Mouse (Mus musculus) gastrocnemius, postnatal 10 days (tissue): ENCODE data around the gene Gatad2a. TPM values are rescaled to one million over a fixed set of nuclear protein-coding genes. Genes with fewer than 3 reads are reported as not detected.

Source experiments
- DNase-seq: peaks from one replicate; pipeline ENCODE4 v3.0.0; 2021; ENCODE audit warnings: mixed read lengths
- total RNA-seq, 2 experiments: library from RNA; stranded (reverse); gene quantifications; 2 replicates each; pipeline ENCODE4 v1.2.3; 2021

Gatad2a gene
- total RNA-seq, 2 experiments from 2014 or later: 40.4 to 46.5 TPM

DNA sequence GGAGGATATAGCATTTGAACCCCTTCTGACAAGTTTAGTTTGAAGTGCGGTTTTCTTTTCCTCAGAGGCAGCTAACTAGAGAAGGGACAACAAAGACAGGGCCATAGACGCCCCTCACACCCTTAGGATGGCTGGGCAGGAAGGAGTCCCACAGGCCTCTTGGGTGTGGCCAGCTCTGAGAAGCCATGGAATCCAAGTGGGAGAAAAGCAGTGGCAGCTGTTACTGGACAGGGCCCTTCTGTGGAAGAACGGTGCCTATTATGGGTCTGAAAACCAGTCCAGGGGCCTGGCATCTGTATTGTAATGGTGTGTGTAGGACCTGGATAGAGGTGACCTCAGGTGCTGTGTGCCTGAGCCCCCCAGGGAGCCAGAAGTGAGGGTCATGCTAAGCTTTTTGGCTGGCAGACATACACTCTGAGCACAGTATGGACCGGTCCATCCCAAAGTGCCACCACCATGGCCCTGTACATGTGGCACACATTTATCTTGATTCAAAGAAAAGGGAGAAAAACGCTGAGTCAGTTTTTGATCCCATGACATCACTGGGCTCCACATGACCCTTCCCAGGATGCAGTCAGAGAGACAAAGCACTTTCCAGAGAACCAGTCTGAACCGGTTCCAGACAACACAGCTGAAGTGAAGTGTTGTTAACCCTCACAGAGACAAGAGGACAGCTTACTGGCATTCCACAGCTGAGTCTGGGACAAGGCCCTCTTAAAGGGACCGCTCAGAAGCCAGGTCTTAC lies 60.0 kb downstream of the Gatad2a start:
- no peak for DNase-seq

DNA sequence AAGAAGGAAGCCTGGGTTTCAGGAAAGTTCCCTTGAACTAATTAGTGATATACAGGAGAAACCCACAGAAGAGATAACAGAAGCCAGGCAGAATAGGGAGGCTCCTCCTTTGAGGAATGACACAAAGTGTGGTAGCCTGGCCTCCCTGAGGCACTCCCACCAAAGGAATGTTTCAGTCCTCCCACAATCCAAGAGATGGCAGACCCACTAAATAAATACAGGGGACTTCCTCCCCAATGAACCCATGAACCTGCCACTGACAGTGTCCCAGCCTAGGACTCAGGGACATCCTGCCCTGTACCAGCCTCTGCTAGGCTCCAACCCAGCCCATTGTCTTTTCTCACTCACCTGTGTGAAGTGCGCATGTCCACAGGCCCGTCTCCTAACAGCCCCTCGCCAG lies 60.8 kb downstream of the Gatad2a start:
- no peak for DNase-seq

DNA sequence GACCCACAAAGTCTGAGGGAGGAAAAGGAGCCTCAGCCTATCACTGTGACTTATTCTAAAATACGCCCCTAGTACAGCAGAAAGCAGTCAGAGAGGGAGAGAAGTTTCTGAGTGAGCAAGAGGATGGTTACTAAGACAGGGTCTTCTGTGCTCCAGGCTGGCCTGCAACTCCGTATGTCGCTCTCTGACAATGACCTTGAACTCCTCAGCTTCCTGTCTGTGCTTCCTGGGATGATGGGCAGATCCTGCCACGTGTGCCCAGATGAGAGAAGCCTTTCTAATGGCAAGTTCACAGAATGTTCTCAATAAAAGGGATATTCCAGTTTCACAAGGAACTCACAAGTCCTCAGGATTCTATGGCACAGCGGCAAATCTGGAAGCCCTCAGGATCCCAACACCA lies 61.6 kb downstream of the Gatad2a start:
- no peak for DNase-seq

DNA sequence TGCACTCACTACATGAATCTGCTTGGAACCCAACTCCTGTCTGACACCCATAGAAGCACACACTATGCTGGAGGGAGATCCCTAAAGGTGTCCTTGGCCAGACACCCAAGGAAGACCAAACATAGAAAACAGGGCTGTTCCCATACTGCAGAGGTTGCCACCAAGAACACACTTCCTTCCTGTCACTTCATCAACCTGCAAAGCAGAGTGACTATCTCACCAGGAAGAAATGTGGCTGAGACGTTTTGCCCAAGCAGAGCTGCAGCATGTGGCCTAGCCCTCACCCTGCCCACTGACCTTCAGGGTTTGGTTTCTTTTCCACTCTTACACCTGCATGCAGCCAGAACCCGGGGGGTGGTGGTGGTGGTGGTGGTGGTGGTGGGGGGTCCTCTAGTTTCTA lies 62.4 kb downstream of the Gatad2a start:
- no peak for DNase-seq

DNA sequence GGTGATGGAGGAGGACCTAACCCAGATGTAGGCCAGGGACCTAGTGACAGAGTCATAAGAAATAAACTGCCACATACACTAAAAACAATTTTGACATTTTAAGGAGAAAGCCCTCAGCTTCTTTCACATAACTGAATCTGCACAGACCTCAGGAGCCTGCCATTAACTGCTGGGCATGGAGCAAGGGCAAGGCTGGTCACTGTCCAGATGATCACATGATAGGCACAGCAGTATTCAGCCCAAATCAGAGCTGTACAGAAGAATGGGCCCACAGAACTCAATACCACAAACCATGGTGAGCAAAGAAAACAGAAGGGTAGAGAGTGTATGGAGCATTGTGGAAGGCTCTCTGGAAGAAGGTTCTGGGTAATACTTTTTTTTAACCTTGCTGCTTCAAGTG lies 69.3 kb downstream of the Gatad2a start:
- no peak for DNase-seq

DNA sequence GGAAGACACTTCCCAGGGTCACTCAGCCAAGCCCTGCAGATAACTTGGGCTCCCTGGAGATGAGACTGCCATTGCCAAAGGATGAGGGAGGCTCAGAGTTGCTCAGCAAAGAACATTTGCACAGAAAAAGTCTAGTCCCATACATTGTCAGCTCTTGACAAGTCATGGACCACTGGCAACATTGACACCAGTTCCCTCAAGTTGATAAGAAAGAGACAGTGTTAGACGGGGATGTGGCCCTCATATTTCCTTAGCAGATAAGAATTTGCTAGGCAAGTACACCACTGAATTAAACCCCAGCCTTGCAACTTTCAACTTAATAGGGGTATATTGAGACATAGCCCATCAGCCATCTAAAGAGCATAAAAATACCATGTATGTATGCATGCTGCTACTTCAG lies 72.2 kb downstream of the Gatad2a start:
- no peak for DNase-seq

DNA sequence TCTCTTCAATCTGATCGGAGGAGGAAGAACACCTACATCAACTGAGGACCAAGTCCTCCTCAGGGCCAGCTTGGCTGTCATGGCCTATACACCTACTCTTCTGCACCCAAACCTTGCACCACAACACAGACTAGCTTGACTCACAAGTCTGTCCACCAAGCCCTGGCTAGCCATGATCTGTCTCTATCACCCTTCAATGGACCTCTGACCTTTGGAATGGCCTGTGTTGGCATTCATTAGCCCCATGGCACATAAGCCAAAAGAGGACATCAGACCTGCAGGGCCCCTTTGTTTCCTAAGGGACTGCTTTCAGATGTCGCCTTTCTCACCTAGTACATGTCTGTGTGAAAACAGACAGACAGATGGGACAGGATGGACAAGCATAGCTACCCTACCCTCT lies 75.0 kb downstream of the Gatad2a start:
- no peak for DNase-seq

DNA sequence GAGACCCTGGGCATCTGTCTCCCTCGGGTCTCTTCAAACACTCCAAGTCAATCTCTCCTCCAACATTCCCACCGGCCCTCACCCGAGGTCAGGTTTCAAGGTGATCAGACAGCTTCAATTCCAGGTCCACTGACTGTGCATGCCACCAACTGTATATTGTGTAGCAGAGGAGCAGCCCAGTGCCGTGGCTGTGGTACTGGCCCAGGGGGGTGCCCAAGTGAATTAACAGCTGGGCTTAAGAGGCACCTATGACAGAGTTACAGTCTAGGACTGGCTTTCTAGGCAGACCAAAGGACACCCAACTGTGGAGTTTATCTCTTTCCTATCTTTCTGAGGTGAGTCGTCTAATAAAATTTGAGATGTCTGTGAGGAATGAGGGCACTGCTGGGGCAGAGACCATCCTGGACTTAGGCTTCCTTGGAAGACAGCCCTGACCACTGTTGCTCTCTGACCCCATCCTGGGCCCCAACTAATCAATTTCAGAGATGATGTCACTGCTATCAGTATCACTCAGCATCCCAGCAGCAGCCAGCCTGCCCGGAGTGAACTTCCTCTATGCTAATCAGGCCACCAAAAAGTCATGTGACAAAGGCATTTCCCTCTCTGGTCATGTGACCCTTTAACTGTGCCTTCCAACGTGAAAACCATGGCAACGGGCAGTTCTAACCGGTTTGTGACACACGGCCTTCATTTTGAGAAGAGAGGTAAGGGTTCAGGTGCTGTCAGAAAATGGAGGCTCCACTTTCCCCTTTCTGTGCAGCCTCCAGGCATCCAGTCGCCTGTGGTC lies 76.1 kb downstream of the Gatad2a start:
- no peak for DNase-seq

DNA sequence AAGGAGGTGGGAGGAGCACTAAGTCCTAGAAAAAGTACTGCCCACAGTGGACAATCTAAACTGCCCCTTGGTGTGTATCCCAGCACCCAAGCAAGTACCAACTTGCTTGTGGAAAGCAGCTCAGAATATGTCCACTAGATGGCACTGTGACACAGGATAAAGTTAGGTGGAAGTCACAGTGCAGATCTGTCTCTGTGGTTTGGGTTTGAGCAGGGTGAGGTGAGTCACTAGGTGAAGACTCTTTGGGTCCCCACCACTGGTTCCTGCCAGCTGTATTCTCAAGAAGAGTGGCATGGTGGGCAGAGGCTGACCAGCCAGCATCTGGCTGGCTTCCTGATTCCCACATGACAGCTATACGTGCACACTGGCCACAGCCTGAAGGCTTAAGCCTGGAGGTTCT lies 77.2 kb downstream of the Gatad2a start:
- peak; percentile 59 for DNase-seq

DNA sequence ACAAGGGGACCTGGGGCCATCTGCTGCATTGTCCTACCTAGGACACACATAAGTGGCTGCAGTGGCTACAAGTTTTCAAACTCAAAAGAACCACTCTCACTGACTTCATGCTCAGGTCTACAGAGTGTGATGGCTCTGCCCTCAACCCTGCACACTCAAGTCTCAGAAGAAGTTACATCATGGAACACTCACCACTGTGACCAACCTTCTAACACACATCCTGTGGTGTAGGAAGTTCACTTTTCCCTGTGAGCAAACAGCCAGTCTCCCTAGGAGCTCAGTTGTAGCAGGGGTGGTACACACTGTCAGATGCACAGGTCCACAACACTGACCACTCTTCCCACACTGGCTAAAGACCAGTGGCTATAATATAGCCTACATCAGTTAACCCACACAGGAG lies 77.7 kb downstream of the Gatad2a start:
- no peak for DNase-seq

DNA sequence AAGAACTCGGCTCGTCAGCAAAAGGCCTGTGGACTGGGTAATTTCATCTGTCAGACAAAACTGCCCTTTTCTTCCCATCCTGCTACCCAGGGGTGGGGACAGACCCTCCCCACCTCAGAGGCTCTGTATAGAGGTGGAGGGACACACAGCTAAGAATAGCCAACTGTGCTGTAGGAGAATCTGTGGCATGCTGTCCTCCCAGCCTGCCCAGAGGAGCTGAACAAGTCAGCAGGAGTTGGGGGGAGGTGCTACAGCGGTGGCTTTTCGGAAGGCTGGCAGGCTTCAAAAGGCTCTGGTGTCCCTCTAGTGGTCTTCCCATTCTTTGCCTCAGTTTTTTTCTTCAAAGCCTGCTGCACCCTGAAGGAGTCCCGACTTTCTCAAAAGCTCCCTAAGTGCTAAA lies 80.4 kb downstream of the Gatad2a start:
- DNase-seq: no peak

DNA sequence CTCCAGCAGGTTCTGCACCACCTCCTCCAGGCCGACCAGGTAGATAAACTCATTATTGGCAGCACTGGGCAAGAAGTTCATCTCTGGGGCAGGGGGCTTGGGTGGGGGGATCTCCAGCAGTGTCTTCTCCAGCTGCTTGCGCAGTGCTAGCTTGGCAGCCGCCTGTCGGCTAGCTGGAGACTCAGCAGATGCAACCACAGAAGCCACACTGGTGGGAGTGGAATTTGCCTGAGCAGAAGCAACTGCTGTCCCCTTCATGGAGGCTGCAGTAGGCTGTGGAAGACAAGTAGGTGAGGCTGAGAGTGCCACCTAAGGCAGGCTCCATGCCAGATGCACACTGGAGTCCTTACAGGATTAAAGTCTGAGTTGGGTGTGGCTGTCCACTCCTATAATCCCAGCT lies 81.7 kb downstream of the Gatad2a start:
- DNase-seq: no peak

DNA sequence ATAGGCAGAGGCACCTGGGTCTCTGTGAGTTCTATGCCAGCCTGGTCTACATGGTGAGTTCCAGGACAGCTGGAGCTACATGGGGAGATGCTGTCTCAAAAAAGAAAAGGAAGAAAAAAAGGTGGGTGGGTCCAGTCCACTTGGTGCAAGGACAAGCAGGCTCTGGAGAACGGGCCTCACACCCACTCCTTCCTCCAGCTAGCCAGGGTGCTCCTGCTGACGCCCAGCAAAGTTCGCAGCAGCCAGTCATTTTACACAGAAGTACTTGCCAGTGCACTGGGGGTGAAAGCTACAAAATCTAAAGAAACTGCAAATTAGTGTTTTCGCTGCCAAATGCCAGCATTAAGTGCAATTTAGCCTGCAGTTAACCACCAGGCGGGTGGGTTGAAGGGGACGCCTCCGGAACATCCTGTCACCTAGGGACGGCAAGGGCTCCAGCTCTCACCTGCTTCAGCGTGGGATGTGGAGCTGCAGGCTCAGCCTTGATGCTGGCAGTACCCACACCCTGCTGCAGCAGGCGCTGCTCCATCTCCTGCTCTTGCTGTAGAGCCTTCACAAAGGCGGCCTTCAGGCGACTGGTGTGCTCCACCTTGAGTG lies 83.6 kb downstream of the Gatad2a start:
- no peak for DNase-seq

DNA sequence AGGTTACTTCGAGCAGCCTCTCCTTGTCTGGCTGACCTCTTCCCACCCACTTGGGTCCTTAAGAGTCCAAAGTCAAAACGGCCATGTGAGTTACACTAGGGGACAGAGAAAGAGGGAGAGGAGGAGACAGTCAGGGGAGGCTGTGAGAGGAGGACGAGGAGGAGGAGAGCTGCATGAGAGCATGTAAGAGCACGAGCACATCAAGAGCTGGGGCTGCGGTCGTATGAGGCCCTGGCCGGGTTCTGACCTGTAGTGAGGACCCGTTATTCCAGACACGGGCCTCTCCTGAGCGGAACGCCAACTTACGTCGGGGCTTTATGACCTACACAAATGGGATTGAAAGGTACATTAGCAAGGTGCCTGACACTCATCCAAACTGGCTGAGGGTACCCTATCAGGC lies 84.3 kb downstream of the Gatad2a start:
- no peak for DNase-seq

DNA sequence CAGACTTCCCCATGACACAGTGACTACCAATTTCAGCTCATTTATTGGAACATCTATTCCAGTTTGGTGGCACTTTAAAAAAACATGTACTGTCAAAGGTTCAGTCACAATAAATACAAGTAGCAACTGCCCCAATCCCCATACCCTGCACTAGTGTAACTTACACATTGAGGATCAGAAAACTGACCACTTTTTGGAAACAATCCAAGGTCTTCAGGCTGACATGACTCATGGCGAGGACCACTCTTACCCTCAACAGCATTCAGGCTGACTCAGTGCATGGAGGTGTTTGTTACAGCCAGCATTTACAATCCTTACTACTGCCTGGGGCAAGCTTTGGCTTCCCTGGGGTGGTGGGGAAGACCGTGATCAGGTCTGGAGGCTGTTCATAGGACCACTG lies 89.1 kb downstream of the Gatad2a start:
- no peak for DNase-seq

DNA sequence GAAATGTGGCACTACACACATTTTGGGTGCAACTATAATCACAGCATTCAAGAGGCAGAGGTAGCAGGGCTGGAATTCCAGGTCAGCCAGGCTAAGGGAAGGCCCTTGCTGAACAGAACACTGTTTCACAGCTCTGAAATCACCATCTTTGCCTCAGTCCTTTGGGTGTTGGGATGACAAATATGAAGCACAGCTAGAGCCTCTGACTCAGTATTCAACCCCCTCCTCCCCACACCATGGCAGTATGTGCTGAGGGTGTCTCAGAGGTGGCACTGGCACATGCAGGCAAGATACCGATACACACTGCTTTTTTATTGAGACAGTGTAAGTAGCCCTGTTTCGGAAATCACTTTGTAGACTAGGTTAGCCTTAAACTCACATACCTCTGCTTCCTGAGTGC lies 89.9 kb downstream of the Gatad2a start:
- no peak for DNase-seq

DNA sequence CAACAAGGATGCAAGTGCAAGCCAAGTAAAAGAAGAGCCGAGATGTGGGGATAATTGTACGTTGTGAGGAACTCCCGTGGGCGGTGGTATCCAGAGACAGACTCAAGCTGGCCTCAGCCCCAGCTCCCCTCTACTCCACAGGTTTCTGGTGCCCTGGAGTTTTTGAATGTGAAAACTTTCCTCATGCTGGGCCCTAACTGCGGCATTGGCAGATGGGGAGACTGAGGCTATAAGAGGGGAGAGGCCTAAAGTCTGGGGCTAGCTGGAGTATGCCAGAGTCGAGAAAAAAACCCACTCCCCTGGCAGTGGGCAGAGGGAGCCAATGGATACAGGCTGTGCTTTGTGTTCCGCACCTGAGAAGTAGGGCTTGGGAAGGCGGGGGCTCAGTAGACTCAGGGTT lies 92.1 kb downstream of the Gatad2a start:
- no peak for DNase-seq

DNA sequence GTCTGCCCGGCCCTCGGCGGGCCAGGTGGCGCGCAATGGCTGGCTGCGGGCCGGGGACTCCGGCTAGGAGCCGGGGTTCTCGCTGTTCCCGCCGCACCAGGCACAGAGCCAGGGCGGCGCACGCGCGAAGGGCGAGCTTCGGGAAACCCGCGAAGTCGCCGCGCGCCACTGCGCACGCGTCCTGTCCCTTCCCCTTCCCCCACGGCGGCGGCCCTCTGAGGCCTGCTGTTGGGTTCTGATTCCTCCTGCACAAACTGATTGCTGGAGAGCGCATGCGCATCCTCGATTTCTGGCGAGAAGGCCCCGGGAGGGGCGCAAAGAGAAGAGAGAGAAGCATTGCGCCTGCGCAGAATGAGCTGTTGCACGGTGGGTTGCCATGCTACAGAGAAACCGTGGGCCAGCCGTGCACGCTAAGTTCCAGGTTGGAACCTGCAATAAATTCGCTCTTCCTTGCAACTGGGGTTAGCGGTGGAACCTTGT lies 93.1 kb downstream of the Gatad2a start:
- DNase-seq: peak; percentile 99

DNA sequence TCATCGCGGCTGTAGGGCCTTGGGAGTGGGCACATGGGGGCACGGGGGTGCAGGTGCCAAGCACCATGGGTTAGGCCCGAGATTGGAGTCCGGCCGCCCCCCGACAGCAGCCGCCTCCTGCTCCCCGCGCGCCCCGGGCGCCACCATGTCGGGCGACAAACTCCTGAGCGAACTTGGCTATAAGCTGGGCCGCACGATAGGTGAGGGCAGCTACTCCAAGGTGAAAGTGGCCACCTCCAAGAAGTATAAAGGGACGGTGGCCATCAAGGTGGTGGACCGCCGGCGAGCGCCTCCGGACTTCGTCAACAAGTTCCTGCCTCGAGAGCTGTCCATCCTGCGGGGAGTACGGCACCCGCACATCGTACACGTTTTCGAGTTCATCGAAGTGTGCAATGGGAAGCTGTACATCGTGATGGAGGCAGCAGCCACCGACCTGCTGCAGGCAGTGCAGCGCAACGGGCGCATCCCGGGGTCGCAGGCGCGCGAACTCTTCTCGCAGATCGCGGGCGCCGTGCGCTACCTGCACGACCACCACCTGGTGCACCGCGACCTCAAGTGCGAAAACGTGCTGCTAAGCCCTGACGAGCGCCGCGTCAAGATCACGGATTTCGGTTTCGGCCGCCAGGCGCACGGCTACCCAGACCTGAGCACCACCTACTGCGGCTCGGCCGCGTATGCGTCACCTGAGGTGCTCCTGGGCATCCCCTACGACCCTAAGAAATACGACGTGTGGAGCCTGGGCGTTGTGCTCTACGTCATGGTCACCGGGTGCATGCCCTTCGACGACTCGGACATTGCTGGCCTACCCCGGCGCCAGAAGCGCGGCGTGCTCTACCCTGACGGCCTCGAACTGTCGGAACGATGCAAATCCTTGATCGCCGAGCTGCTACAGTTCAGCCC lies 93.8 kb downstream of the Gatad2a start, which contains the start of the genes Tssk6, Ndufa13 and Yjefn3:
Gene Tssk6 (plus strand): TSS at position 22 of the 900 bp plus-strand sequence.
Gene Ndufa13 (minus strand): TSS at position 396 of the 900 bp plus-strand sequence.
Gene Yjefn3 (minus strand): TSS at position 550 of the 900 bp plus-strand sequence.
- DNase-seq: peak; percentile 54

DNA sequence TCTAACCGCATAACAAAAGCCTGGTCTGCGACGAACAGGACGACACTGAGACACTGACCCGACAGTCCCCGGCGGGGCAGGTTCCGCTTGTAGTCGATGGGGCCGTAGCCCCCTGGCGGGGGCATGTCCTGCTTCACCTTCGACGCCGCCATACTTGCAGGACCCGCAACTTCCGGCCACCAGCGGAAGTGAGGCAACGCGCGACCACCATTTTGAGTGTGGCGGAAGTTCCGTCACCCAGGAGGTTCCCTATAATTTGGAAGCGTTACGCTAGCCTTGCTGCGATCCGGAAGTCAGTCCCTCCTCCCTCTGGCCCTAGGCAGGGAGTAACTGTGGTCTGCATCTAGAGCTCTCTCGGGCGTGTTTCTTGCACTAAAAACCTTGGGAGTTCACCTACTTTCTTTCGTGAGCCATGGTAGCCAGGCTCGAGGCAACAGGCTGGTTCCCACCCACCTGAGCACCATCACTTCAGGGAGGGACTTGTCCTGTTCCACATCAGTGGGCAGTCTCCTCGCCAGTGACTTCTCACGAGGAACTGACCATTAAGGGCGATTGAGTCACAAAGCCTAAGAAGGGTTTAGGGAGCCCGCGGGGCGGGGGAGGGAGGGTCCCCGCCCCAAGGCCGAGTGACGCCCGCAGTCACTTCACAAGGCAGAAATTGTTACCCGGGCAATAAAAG lies 94.6 kb downstream of the Gatad2a start:
- peak; percentile 96 for DNase-seq

DNA sequence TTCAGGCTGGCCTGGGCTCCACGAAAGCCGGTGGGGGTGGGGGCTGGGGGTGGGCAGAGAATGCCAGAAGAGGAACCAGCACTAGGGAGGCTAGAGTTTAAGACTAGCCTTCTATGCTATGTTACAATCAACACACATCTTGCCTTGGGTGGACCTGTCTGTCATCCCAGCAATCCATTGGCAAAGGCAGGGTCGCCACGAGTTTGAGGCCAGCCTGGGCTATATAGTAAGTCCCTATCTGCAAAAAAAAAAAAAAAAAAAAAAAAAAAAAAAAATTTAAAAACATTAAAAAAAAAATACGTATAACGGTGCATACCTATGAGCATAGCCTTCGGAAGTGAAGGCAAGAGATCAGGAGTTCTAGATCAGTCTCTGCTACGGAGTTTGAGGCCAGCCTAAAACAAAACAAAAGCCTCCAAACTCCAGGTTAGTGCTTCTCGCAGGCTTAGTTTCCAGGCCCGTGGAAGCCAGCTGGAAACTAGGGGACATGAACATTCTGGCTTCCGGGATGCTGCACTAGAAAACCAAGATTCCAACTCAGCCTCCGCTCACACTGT lies 95.2 kb downstream of the Gatad2a start:
- DNase-seq: no peak
